Mouse (Mus musculus) cerebellum, postnatal 4 days (tissue): ENCODE measurements around the gene Tcte2.
A peak's percentile ranks its signal among the peaks of the same experiment; 100 is the strongest.

Source experiments
- DNase-seq, 2 experiments: peaks; one replicate each; pipeline ENCODE4 v3.0.0; 2022; ENCODE audit warnings: low spot score in 2 of 2, mixed read lengths in 1 of 2

Tcte2 gene

DNA sequence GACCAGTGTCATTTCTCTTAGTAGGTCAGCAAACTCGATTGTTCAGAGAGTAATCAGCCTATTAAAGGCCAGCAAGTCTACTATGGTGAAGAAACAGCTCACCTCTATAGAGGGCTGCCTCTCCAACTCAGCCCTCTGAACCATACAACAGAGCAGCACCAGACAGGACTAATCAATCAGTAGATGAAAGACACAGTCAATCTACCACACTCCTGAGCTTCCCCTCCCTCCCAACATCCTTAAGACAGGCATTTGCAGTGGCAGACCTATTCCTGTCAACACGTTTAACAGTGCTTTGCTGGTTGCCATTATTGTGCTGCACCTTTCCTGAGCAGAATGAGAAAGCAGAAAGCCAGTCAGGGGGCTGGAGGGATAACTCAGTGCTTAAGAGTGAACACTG lies 16.3 kb downstream of the Tcte2 start:
- DNase-seq: peak in 1 of 2 experiments; percentile 12

GRCm38 (mm10) chr17:13744824-13745223 lies 16.8 kb downstream of the Tcte2 start:
- DNase-seq: peak; percentile 33 to 55

GRCm38 (mm10) chr17:13744219-13744618 lies 17.4 kb downstream of the Tcte2 start:
- DNase-seq: peak in 1 of 2 experiments; percentile 12

DNA sequence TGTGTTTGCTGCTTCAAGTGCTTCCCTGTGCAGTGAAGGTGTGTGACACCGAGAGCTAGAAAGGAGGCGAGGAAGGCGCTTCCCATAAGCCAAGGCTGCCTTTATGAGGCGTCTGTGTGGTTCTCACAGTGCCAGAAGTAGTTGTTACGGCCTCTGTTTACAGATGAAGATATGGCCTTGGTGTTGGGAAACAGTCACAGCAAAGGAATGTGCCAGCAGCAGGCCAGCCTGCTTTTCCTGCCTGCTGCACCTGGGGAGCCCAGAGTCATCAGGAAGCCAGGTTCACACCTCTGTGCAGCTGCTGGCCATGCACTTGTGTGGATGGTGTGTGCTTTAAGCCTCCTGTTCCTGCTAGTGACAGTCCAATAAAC lies 17.9 kb downstream of the Tcte2 start:
- DNase-seq: peak in 1 of 2 experiments; percentile 5

DNA sequence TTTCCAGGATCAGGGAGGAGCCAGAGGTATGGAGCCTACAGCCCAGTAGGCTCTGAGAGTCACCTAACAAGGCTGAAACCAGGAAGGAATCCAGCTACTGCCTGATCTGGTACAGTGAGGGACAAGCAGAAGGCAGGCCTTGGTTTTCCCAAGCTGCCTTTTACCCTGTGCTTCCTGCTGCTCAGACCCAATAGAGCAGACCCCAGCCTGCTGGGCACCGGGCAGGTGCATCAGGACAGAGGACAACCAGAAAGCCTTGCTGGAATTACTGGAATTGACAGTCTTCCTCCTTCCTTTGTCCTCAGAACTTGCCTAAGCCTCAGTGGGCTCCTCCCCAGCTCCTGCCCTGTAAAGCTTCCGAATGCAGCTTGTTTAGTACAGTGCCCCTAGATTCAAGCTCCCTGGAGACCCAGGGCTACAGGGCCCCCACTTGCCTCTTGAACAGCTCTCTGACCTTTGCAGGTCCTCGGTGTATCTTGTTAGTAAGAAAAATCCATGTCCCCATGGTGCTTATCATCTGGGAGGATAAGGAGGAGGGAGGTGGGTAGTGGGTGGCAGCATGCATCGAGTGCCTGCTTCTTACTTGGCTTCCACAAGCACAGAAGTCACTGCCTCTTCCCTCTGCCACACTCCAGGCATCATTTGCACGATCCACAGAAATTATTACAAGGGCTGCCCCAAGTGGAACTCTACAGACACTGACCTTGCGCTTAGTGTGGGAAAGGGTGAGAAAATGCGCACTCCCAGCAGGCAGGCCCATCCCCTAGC lies 18.5 kb downstream of the Tcte2 start:
- no peak for DNase-seq

- DNase-seq: no peak
Measured at GRCm38 (mm10) chr17:13742334-13742733, 19.3 kb downstream of the Tcte2 start.

DNA sequence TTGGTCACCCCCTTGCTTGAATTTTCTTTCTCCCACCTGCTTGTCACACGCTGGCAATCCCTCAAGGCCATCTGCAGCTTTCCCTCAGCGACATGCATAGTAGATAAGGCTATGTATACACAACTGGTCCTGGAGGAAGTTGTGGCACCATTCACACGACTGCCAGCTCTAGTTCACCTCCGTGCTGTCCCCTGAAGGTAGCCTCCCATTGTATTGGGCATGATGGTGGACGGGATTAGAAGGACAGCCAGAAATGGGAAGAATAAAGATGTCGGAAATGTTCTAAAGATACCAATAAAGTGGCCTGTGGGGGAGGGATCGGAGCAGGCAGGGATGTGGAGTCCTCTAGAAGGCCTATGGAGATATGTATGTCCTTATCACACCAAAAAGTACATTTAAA lies 20.0 kb downstream of the Tcte2 start:
- no peak for DNase-seq

- DNase-seq: no peak
Measured at GRCm38 (mm10) chr17:13740796-13741195, 20.8 kb downstream of the Tcte2 start.

DNA sequence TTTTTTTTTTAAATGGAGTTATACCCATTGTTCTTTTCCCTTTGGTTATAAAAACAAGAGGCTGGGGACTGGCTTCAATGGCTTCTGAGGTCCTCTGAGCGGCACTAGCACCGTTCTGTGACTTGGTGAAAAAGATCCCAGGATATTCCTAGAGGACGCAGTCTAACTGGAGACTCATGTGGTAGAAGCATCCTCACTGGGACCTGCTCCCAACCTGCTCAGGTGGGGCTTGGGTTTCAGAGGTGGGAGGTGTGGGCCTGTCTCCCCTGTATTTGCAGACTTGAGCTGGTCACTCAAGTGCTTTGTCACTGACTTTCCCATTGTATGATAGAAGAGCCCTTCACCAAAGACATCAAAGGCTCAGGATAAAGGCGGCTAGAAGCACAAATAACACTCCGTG lies 21.6 kb downstream of the Tcte2 start:
- no peak for DNase-seq

- no peak for DNase-seq
Measured at GRCm38 (mm10) chr17:13738916-13739315, 22.7 kb downstream of the Tcte2 start.

- DNase-seq: no peak
Measured at GRCm38 (mm10) chr17:13738121-13738776, 23.4 kb downstream of the Tcte2 start.

DNA sequence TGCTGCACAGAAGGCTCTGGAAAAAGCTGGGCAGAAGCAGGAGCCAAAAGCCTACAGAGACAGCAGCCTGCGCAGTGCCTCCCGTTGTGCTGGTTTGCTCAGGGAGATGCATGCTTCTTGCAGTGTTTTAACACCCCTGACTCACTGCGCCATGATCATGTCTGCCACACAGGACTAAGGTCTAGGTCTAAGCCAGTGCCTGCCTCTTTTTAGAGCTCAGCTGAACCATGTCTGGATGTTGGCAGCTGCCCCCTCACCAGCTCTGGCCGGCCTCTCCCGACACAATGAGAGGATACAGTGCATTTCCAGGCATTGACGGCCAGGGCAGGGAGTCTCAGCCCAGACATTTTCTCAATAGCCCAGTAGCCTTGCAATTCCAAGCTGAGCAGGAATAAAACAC lies 24.3 kb downstream of the Tcte2 start:
- DNase-seq: no peak

GRCm38 (mm10) chr17:13735803-13736282 lies 25.8 kb downstream of the Tcte2 start:
- no peak for DNase-seq

- no peak for DNase-seq
Measured at GRCm38 (mm10) chr17:13735057-13735456, 26.6 kb downstream of the Tcte2 start.

GRCm38 (mm10) chr17:13733971-13734370 lies 27.7 kb downstream of the Tcte2 start:
- DNase-seq: no peak

DNA sequence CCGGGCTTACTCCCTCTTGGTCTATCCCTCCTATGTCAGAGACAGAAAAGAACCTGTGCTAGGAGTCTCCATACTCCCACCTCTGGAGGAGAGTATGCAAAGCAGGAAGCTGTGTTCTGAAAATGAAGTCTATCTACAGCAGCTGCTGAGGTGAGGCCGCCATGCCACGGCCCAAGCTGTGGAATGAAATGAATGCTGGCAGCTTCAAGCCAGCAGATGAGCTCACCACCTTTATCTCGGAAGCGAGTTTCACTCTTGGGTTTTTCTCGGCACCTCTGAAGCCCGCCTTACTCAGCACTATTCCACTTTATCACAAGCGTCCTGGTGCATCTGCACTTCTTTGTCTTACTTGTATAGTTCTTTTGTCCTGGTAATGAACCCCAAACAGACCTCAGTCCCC lies 28.9 kb downstream of the Tcte2 start:
- DNase-seq: no peak

DNA sequence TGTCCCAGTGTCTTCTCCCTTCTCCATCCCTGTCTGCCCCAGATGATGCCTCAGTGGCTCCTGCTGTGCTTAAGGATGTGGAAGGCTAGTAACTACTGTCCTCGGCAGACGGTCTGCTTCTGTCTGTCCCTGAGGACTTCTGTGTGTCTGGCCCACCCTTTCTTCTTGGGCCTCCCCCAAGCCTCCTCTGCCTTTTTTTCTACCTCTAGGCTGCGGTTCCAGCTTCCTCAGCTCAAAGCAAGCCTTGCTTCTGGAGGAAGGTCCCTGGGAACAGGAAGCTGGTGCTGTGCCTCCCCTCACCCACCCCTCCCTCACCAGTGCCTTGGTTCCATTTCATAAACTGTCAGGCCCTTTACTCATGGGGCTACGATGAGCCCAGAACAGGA lies 29.9 kb downstream of the Tcte2 start:
- no peak for DNase-seq

DNA sequence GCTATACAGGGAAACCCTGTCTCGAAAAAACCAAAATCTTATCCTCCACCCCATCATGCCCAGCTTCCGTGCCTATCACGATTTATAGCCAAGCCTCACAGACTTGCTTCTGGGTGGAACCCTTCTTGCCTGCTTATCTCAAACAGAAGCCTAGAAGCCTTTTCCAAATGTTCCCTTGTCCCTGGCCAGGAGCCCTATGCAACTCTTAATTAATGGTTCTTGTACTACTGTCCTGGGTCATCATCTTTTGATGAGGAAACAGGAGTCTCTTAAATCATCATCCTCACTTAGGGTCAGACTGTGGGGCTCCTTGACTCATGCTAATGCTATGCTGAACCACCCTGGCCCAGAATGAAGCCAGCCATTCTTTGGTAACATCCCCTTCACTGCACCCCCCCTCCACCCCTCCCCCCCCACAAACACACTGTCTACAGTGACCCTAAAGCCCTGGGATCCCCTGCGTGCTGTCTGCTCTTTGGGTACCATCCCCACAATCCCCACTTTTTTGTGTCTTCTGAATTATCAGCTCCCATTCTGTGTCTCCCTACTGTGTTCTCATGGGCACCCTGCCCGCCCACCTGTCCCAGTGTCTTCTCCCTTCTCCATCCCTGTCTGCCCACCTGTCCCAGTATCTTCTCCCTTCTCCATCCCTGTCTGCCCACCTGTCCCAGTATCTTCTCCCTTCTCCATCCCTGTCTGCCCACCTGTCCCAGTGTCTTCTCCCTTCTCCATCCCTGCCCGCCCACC lies 30.5 kb downstream of the Tcte2 start:
- no peak for DNase-seq

DNA sequence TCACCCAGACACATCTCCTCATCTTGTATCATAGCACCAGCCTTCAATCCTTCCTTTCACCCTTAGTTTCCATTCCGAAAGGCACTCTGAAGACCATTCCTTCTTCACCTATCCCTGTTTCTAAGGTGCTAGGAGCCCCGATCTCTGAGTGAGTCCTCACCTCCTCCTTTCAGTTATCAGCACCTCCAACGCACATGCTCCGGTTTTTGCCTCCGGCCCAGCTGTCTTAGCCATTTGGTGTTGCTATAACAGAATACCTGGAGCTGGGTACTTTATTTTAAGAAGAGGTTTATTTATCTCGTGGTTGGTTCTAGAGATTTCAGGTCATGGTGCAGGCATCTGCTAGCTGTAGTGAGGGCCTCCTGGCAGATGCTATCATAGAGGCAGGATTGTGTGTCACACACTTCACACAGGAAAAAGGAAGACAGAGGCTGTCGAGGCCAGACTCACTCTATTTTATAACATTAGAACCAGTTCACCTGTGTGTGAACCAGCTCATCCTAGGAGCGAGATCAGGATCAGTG lies 34.7 kb downstream of the Tcte2 start:
- DNase-seq: no peak

GRCm38 (mm10) chr17:13725004-13725550 lies 36.5 kb downstream of the Tcte2 start:
- DNase-seq: no peak

- DNase-seq: no peak
Measured at GRCm38 (mm10) chr17:13722434-13722833, 39.2 kb downstream of the Tcte2 start.

- DNase-seq: no peak
Measured at GRCm38 (mm10) chr17:13721372-13721771, 40.3 kb downstream of the Tcte2 start.
